Mouse (Mus musculus) right cerebral cortex, postnatal 10 days (tissue): ENCODE data around the gene Cryl1.
A peak's percentile ranks its signal among the peaks of the same experiment; 100 is the strongest.

Source experiments
- DNase-seq, 2 experiments: peaks; one replicate each; pipeline ENCODE4 v3.0.0; 2021; ENCODE audit warnings: low spot score in 2 of 2

Cryl1 gene

DNA sequence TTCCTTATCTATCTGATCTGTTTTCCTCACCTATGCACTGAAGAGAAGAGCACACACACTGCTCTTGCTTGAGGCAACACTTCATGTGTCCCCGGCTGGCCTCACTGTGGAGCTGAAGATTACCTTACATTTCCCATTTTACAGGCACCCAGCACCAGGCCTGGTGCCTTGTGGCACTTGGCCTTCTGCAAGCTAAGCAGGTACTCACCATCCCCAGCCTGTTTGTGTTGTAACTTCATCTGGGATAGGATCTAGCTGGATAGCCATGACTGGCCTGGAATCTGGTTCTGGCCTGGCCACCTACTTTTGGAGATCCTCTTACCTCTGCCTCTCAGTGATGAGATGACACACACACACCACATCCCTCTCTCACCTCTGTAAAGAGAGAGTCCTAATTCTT, 79.5 kb downstream of the Cryl1 start:
- no peak for DNase-seq

GRCm38 (mm10) chr14:57316662-57317600, 81.4 kb downstream of the Cryl1 start:
- DNase-seq: no peak

DNA sequence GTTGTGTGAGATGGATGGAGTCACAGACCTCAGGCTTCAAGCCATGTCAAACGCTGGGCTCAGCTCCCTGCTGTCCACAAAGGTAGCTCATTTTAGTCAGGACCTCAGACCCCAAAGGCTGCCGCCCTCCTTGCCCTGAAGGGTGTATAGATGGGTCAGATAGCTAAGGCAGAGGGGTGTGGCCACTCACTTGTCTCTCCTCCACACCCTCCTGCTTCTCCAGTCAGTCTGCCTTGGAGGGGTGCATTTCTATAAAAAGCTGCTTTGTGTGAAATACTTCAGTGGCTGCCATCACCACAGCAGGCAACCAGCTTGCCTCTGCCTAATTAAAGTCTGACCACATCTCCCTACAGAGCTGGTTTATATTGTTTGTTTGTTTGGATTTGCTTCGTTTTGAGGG, 82.4 kb downstream of the Cryl1 start:
- peak; percentile 29 to 40 for DNase-seq

DNA sequence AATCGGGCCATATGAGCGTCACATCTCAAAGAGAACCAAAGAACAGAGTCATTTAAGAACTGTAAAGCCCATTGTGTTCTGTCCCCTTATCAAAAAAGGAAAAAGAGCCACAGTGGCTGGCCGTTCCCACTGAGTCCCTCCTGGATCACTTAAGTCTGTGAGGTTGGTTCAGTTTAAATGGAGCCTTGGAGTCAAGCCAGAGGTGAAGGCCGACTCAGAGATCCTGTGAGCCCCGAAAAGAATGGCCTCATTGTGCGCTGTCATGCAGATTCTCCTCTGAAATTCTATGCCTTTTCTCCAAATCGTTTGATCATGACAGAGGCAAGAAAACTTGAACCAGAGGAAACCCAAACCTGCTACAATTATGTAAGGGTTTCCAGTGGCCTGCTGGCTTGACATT, 82.8 kb downstream of the Cryl1 start:
- no peak for DNase-seq

DNA sequence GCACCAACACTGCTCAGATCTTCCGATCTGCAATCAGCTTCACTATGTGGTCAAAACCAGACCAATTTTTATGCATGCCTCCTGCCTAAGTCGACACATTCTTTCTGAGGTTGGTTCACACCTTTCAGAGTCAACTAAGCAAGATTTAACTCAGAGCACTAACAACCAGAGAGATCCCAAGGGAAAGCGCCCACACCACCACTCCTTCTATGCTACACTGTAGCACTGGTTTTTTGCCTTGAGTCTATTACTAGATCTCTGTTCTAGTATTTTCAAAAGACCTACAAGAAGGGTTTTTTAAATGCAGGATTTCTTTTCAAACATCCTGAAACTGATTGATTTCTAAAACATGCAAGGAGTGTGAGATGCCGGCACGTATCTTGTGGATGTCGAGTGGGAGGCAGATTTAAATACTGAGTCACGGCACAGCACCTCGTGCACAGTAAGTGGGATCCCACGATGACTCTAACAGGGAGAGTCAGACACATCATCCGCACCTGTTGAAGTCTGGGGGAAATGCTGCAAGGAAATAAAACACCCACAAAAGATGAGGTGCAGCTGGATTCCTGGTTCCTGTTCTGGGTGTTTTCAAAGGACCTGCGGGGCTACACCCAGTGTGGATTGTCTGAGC, 96.6 kb downstream of the Cryl1 start:
- DNase-seq: peak; percentile 42 to 64

GRCm38 (mm10) chr14:57300530-57300929, 97.8 kb downstream of the Cryl1 start:
- DNase-seq: no peak

GRCm38 (mm10) chr14:57297672-57298071, 100.7 kb downstream of the Cryl1 start:
- DNase-seq: no peak

DNA sequence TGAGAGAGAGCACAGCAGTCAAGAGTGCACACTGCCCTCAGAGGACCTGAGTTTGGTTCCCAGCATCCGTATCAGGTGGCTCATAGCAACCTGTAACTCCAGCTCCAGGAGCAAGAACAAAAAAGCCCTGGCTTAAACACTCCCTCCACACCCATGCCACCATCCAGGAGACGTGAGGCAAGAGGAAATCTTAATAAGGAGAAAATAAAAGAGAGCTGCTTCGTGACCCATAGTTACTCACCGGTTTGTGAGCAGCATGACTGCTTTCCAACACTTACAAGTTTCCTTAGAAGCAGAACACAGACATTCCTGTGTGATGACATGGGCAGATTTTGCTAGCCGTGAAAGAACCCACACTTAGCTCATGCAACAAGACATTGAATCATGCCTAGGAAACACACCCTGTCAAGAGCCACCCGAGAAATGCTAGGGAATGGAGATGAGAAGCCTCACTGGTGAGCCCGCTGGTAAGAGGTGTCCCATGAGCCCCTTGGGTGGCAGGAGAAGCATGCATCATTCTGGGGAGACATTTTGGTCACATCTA, 106.9 kb downstream of the Cryl1 start:
- no peak for DNase-seq

DNA sequence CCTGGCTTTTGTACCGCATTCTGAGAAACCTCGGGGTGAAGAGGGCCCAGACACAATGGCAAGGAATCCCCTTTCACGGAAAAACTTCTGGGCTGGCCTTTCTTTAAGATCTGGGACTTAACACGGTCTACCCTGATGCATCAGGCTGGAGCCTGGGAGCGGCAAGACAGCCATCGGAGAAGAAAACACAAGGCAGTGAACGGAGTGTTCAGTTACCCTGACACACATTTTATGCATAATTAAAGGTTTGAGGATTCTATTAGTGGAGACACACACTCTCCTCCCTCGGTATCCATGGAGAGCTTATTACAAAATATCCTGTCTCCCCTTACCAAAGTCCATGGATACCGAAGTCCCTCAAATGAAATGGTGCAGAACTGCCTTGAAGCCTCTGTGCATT, 109.2 kb downstream of the Cryl1 start:
- no peak for DNase-seq

DNA sequence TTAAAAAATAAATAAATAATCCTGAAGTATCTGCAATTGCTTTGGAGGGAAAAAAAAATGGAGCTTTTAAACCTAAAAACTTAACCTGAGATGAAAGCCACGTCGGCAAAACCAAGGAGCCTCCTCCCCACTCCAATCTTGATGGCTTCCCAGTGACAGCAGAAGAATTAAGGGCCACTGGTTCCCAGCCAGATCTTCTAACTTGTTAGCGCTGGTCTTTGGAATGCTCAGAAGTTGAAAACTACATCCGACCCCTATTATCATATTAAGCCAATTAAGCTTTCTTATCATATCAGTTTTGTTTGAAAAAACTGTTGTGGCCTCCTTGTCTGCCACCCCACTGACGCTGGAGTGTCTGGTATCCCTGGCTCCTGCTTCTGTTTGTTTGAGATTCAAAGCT, 114.5 kb downstream of the Cryl1 start:
- no peak for DNase-seq

DNA sequence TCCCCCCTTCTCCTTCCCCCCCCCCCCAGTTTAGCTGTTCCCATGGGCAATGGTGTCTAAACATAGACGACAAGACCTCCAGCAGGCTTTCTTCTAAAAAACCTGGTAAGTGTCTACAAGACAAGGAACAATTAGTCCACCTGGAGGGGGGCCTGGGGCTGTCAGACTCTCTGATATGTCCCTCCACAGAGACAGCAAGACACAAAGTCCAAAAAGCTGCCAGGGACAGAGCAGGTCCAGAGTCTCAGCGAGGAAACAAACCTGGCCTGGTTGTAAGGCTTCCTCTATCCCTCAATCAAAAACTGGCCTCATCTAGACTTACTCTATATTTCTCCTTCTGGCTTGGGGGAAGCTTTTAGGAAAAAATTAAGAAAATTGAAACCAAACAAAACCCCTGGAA, 115.7 kb downstream of the Cryl1 start:
- no peak for DNase-seq

GRCm38 (mm10) chr14:57280835-57281234, 117.5 kb downstream of the Cryl1 start:
- DNase-seq: no peak

DNA sequence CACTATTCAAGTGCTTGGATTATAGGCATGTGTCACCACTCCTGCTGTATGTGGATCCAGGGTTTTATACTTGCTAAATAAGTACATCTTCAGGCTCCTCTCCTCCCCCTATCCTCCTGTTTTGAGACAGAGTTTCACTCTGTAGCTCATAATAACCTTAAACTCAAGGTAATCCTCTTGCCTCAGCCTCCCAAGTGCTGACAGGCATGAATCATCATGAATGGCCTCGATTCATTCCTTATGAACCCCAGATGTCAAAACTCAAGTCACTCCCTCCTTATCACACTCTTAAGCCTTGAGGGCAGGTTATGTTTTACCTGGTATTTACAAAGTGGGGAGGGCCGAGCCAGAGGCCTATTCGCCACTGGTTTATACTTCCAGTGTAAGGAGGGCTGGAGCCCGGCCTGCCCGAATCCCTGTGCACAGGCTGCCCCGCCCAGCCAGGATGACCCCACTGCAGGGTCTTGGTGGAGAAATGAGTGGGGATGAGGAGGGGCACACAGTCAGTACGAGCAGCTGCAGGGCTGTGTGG, 121.8 kb downstream of the Cryl1 start:
- DNase-seq: no peak

GRCm38 (mm10) chr14:57272341-57272740, 126.0 kb downstream of the Cryl1 start:
- DNase-seq: no peak

- no peak for DNase-seq
Measured at GRCm38 (mm10) chr14:57271861-57272260, 126.5 kb downstream of the Cryl1 start.

DNA sequence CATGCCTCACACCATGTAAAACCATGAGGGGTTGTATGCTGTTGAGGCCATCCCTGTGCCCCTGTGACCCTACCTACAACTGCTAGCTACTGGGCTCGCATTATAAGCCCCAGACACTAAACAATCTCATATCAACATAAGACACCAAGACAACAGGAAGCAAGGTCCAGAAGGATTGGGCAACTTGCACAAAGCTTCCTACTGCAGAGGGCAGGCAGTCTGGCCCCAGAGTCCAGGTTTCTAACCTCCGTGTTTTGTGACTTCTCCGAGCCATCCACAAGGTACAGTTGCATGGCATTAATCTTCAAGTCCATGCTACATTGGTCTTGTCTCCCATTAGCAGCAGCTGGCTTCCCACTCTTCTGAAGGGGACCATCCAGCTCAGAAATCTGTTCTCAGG, 129.4 kb downstream of the Cryl1 start:
- no peak for DNase-seq

DNA sequence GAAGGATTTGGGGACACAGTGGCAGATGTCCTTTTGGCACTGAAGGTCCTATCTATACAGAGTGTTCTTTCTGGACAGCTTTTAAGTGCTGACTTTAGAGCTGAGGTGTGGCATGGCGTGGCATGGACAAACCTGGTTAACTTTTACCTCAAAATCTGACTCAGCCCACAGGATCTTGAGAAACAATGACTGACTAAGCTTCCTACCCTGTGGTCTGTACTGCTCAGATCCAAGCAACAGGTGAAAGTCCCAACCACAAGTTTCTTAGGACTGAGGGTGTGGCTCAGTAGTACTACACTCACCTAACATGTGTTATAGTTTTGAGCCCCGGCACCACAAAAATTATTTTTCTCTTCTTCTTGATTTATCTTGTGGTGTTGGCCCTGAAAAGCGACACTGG, 130.0 kb downstream of the Cryl1 start:
- DNase-seq: no peak

GRCm38 (mm10) chr14:57263943-57264342, 134.4 kb downstream of the Cryl1 start:
- DNase-seq: no peak

DNA sequence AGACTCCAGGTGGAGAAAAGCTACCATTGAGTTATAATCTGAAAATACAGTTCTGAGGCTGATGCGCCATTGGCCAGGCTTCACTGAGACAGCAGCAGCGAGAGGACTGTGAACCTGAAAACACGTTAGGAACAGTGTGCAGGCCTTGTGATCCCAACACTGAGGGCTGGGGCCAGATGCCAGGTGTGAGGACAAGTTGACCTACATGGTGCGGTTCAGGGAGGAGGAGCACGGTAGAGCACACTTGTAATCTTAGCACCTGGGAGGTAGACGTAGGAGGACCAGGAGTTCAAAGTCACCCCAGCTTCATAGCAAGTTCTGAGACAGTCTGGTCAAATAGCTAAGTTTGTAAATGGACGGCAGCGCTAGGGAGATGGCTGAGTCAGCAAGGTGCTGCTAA, 139.0 kb downstream of the Cryl1 start:
- no peak for DNase-seq

- DNase-seq: no peak
Measured at GRCm38 (mm10) chr14:57248661-57249060, 149.7 kb downstream of the Cryl1 start.

- DNase-seq: no peak
Measured at GRCm38 (mm10) chr14:57246575-57246974, 151.8 kb downstream of the Cryl1 start.

DNA sequence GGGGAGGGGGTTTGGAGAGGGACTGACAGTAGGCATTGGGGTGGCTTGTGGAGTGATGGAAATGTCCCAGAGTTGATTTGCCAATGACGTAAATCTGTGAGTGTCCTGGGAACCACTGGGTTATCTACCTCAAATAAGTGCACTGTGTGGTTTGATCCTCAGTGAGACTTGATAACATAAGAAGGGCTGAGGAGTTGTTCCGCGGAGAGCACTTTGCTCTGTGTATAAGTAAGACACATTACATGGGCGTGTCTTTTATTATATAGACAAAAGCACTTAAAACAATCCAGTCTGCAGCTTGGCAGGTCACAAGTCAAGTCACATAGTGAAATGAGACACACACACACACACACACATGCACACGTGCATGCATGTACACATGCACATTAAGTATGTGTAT, 155.4 kb downstream of the Cryl1 start:
- DNase-seq: no peak

DNA sequence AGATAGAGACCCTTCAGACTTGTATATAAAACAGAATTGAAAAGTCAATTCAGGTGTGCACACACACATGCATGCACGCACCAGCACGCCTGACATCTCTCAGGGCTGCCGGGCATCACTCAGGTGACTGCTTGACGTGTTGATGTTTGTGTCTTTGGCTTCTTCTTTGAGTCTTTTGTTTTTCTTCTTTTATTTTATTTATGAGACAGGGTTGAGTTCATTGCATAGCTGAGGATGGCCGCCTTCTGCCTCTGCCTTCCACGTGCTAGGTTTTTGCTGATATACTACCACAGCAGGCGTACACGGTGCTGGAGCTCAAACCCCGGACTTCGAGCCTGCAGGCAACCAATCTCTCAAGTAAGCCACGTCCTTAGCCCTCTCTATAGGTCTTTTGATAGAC, 163.1 kb downstream of the Cryl1 start:
- DNase-seq: no peak
